Mouse (Mus musculus): Measurements from ENCODE around the gene Vps33b.
"Not testable (repeated sequence)": the region's sequence is repeated elsewhere in the genome, so short reads cannot be mapped to it uniquely, and the experiment has no call there.

The Vps33b gene

DNA sequence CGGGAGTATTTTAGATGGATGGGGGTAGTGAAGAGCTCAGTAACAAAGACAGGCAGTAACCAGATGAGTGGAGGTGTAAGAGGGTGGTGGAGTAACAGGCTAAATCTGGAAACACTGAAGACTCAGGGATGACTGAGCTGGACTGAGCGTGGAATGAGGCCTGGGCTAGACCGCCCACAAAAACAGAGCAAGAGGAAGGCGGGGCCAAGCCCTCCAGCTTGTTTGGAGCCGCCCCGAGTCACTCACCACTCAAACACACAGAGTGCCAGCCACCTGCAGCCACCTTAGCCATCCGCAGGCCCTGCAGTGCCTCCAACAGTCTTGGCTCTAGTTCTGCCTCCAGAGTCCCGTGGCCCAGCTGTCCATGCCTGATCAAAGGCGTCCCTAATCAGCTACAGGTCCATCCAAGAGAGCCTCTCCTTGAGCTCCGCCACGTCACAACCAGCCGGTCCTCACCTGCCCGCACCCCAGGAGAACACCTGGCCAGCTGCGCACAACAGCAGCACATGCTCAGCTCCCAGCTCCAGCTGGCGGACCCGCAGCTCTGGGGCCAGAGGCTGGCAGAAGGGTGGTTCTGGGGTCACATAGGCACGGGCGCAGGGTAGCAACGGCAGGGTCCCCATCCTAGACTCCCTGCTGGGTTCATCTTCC, 50.5 kb downstream of the Vps33b start:
- DNase-seq (ENCODE audit: low spot score): no peak

DNA sequence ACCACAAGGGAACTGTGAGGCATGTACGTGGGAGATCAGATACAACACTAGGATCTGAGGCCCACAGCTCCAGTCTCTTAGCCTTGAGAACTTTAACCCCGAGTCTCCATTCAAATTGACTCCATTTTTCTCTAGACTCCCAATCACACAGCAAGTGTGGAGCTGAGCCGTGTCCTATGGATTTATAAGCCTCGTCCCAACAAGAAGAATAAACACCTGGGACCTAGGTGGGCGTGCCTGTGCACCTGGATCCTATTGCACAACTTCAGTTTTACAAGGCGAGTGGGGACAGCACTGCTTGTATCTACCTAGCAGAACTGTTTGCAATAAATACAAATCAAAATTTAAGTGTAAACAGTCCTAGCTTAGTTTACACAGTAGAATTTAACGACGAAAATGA, 53.9 kb downstream of the Vps33b start:
- DNase-seq (ENCODE audit: low spot score): no peak

DNA sequence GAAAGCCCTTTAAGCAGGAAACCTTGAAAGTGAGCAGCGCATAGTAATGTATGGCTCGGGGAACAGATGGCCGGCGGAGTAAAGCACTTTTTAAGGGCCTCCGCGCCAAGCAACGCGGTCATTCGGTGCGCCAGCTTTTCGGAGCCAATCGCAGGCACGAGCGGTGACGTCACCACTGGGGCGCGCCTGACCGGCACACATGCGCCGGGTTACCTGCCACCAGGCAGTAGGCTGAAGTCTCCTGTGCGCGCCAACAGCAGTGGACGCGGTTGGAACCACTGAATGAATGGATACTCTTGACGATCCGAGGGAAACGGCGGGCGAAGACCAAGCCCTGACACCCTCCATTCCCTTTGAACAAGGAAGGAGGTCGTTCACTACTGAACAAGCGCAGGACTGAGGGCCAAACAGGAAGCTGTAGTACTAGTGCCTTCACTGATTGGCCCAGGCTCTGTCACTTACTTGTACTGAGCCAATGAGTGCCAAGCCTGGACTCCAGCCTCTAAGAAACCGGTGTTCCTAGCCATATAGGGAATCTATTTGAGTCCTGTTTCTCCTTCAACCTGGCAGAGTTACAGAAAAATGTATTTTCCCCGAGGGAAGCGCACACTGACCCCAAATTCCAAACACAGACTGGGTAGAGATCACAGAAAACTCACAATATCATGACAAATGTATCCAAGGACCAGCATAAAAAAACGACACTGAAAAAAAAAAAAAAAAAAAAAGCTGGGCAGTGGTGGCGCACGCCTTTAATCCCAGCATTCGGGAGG, 54.8 kb downstream of the Vps33b start, which contains the start of gene Rccd1:
Gene Rccd1, minus strand, starts transcription at position 412 of the 773 bp plus-strand sequence.
- peak; percentile 95 for DNase-seq (ENCODE audit: low spot score)

DNA sequence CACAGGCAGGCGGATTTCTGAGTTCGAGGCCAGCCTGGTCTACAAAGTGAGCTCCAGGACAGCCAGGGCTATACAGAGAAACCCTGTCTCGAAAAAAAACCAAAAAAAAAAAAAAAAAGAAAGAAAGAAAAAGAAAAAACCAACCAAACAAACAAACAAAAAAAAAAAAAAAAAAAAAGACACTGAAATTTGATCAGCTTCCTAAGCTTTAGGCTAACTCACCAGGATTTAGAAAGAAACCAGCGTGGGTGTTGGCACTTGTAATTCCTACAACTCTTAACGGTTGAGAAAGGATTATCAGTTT, 55.3 kb downstream of the Vps33b start:
- not testable (repeated sequence) for DNase-seq (ENCODE audit: low spot score)

DNA sequence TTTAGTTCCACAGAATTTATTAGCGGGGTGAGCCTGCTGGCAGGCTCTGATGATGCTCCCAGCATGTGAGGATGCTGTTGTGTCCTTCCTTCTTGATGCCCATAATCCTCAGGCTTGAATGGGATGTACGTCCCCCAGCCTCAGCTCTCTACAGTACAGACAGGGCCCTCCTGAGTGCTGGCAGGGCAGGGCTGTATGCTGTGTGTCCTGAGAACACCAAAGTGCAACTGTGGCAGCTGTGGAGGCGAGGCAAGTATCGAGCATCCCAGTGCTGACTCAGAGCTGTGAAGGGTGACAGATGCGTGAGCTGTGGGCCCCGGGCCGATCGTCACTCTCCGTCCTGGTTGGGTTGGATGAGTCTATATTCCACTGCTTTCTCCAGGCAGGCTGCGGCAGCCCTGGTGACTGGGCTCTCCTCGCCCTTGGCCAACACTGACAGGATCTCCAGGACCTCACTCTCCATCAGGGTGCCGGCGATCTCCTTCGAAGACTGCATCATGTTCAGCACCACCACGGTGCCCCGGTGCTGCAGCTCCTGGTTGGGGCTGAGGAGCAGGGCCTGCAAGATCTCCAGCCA, 55.9 kb downstream of the Vps33b start:
- no peak for DNase-seq (ENCODE audit: low spot score)

DNA sequence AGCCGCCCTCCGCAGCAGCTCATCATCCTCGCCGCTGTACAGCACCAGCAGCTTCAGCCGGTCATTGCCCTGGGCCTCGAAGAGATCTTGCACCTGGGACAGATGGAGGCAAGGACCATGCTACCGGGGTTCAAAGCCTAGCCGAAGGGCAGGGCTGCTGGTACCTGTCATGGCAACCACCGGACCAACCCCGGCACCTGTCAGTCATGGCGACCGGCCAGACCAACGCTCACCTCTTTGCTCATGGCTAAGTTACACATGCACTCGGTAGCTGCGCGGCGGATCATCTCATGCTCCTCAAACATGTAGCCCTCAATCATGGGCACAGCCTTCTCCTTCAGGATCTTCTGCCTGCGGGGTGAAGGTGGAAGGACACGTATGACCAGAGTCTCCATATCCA, 56.6 kb downstream of the Vps33b start:
- DNase-seq (ENCODE audit: low spot score): no peak

DNA sequence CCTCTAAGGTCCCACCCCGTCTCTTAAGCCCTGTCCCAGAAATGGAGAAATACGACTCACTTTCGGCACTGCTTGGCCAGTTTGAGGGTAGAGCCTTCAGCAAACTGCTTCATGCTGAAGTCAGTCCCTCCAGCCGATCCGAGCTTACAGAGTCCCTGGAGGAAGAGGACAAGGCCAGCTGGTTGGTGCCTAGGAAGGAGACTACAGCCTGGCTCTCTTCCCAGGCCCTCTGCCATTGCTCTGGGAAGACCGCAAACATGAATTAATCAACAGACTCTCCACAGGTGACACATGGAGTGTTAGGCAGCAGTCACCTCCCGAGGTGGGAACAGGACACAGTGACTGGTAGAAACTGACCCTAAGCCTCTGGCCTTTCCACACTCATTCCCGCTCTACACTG, 60.8 kb downstream of the Vps33b start:
- DNase-seq (ENCODE audit: low spot score): no peak

DNA sequence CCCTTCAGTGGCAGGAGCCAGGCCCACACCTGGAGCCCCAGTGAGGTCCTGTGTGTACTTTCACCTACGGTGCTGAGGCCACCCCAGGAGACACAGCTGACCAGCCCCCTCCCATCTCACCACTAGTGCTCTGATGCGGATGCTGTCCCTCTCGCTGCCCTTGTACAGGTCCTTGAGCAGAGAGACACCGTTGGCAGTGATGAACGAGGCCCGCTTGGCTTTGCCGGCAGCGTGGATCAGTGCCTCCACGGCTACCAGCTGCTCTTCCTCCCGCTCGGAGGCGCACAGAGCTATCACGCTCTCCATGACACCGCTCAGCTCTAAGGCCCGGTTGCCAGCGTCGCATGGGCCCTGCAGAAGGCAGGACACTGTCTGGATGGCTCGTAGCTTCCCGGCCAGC, 62.0 kb downstream of the Vps33b start:
- DNase-seq (ENCODE audit: low spot score): no peak

DNA sequence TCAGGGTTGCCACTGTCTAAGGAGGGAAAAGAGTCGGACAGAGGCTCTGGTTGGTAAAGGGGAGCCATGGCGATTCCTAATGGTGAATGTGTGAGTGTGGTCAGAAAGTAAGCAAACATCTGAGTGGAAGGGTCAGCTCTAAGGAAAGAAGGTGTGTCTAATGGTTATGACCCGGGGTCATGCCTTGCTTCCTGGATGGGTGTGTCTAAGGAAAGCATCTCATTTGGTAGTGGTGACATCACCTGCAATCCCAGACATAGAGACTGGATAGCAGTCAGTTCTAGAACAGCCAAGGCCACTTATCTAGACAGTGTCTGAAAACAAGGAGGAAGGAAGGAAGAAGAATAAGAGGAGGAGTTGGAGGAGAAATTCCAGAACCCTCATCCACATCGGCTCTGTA, 65.4 kb downstream of the Vps33b start:
- no peak for DNase-seq (ENCODE audit: low spot score)

DNA sequence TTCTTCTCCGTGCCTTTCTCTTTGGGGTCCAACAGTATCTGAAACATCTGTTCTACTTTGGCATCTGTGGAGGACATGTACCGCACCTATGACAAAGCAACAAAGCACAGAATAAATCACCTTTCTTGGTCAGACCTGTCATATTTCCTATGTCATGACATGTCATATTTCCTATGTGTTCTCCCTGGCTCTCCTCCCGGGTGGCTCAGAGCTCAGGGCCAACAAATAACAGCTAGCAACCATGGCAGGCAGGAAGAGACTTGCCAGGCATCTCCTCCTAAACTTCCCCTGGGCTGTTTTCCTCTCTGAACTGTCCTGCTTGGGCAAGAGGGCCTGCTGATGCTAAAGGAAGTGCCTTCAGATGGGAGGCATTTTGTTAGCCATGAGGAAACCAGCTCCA, 67.5 kb downstream of the Vps33b start:
- no peak for DNase-seq (ENCODE audit: low spot score)

DNA sequence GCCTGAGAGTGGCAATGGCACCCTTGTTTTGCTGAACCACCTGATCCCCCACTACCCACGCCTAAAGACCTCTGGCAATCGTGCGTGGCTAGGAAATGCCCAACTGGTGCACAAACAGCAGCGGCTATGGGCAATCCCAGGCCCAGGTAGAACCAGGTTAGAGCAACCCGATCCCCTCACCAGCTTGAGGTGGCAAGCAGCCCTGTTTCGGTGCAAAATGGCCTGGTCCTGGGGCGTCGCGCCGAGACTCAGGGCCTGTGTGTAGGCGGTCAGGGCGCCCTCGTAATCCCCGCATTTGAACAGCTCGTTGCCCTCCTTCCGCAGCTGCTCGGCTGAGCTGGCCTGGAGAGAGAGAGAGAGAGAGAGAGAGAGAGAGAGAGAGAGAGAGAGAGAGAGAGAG, 69.9 kb downstream of the Vps33b start:
- no peak for DNase-seq (ENCODE audit: low spot score)

DNA sequence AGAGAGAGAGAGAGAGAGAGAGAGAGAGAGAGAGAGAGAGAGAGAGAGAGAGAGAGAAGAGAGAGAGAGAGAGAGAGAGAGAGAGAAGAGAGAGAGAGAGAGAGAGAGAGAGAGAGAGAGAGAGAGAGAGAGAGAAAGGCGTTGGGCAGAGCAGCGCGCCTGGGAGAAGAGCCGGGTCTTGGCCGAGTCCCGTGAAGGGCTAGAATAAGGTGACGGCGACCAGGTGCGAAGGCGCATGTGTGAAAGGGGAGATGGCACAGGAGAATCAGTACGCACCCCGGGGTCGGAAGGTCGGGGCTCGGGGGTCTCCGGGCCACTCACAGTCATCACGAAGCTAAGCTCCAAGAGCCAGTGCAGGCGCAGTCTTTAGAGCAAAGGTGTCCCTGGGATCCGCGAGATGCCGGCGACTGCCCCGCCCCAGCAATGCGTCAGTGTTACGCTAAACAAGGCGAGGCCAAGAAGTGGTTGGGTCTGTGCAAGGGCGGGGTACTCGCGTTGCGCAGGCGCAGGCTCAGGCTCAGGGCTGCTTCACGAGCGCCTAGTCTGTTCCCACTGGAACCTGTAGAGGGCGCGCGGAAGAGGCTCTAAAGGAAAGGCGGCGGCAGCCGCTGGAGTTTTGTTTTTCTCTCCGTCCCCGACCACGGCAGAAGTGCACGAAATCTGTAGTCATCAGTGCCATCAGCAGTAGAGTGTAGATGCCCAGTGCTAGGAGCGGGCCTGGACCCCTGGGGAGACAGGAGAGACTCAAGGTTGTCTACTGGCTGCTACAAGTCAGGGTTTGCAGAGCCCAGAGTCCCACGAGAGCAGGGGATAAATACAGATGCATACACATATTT, 70.6 kb downstream of the Vps33b start:
- DNase-seq (ENCODE audit: low spot score): peak; percentile 99

DNA sequence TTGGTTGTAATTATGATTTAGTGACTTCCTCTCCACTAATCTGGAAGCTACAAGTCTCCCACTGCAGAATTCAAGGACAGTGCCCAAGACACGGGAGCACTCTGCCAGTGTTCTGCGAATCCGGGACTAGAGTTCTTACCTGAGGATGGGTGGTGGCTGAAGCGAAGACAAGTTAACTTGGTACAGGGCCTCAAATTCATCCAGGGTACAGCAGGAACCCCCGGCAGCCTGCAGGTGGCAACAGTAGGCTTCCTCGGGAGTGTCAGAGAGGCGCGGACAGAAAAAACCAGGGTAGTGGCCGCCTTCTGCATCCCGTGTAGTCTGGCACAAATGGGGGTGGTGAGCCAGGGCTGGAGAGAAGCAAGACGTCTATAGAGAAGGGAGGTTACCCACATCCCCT, 71.3 kb downstream of the Vps33b start, which contains the start of gene Unc45a:
Gene Unc45a, minus strand, starts transcription at position 213 of the 400 bp plus-strand sequence.
- DNase-seq (ENCODE audit: low spot score): peak; percentile 73
